Mouse (Mus musculus) midbrain, embryonic 14.5 days (tissue): ENCODE measurements around the gene Gm49373. TPM values are rescaled to one million over a fixed set of nuclear protein-coding genes. Genes with fewer than 3 reads are reported as not detected.

Experiments
- ATAC-seq: fragments of 200-750 bp; cut with Nextera tagmentation; 2 replicates; pipeline ENCODE4 v1.8.0; 2017; ENCODE audit warnings: moderate number of reproducible peaks, moderate library complexity; ENCODE audit not compliant: low FRiP score, low TSS enrichment
- DNase-seq: peaks from one replicate; pipeline ENCODE4 v3.0.0-alpha.2; 2015
- H3K27ac ChIP-seq: fragments of 300-500 bp; sonication (generic); replicated peaks from 2 replicates; pipeline ENCODE4 v1.5.1; 2014; ENCODE audit warnings: mild to moderate bottlenecking, low read depth, low read length, moderate library complexity
- H3K27me3 ChIP-seq: fragments of 300-500 bp; sonication (generic); 2 replicates; pipeline ENCODE4 v1.6.1; 2014; ENCODE audit warnings: low read length, control low read depth, mixed read lengths; ENCODE audit not compliant: control insufficient read depth, insufficient read depth
- H3K36me3 ChIP-seq: fragments of 300-500 bp; sonication (generic); 2 replicates; pipeline ENCODE4 v1.6.1; 2014; ENCODE audit warnings: low read length, control low read depth; ENCODE audit not compliant: control insufficient read depth, insufficient read depth
- H3K4me1 ChIP-seq: fragments of 300-500 bp; sonication (generic); 2 replicates; pipeline ENCODE4 v1.6.1; 2014; ENCODE audit warnings: mild to moderate bottlenecking, antibody characterized with exemption, low read length, control low read depth; ENCODE audit not compliant: control insufficient read depth, insufficient read depth
- H3K4me2 ChIP-seq: fragments of 300-500 bp; sonication (generic); 2 replicates; pipeline ENCODE4 v1.6.1; 2014; ENCODE audit warnings: mild to moderate bottlenecking, low read length, moderate library complexity
- H3K4me3 ChIP-seq: fragments of 300-500 bp; sonication (generic); replicated peaks from 2 replicates; pipeline ENCODE4 v1.5.1; 2014; ENCODE audit warnings: low read depth, low read length
- H3K9ac ChIP-seq: fragments of 300-500 bp; sonication (generic); replicated peaks from 2 replicates; pipeline ENCODE4 v1.6.1; 2014; ENCODE audit warnings: mild to moderate bottlenecking, low read length, moderate library complexity
- H3K9me3 ChIP-seq: fragments of 300-500 bp; sonication (generic); 2 replicates; pipeline ENCODE4 v1.6.1; 2016; ENCODE audit warnings: low read length, control low read depth, mixed read lengths; ENCODE audit not compliant: control insufficient read depth
- WGBS: fragments of 180-500 bp; shearing (Covaris S2); extraction: QIAGEN DNeasy Blood & Tissue Kit; methylation state at CpG from one replicate; pipeline ENCODE4 v1.1.7; 2014; 5-methylcytosine and 5-hydroxymethylcytosine counted together
- polyA plus RNA-seq: library from polyadenylated mRNA; unstranded; fragments of >200 nt; fragmentation: Nextera tagmentation; extraction: Ambion mirVana; gene quantifications from 2 replicates; pipeline ENCODE4 v1.2.1, GENCODE M21; 2014

The Gm49373 gene
- polyA plus RNA-seq: 1.3 and 2.6 TPM in 2 replicates

DNA sequence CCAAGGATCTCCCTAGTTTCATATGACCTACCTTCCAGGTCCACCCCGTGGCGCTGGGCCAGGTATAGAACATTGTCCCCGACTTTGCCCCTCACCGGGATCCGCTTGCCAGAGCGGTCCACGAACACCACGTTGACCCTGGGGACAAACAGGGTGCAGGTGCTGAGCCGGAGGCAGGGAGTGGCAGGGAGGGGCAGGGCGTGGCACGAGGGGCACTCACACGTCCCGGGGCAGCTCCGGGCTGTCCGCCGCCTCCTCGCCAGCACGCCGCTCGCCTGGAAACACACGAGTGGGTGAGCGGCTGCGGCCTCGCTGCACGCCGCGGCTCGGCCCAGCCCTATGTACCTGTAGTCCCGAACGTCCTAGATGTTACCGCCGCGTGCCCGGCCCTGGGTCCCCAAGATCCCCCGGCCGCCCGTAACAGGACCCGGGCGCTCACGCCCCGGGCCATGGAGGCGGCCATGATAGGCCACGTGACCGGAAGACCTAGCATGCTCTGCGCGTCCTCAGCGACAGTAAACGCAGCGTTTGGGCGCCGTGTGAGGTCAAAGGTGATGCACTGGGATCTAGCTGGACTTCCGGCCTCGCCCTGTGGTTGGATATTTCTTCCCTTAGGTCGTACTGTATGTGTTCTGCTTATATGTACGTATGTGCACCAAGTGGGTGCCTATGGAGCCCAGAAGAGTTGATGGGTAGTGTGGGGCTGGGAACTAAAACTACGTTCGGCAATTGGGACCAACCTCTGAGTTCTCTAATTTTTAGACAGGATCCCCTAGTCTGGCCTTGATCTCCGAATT is at the start of gene Gm49373, which contains the start of gene Fdx1l:
TSS of gene Gm49373 (minus strand) at position 53 of the 797 bp plus-strand sequence.
TSS of gene Fdx1l (minus strand) at position 571 of the 797 bp plus-strand sequence.
- Histone ChIP-seq H3K4me2 (peak within 1 kb of the TSS; percentile 93), H3K27ac (peak within 1 kb of the TSS; percentile 60), H3K4me3 (peak within 1 kb of the TSS; percentile 86), H3K36me3 (peaks cover 35% of the 10 kb centered on the region), H3K4me1 (peaks cover 8% of the 10 kb centered on the region; the same call in 1 of the 2 replicates), H3K9me3 (no peaks in the 10 kb centered on the region), H3K27me3 (no peaks in the 10 kb centered on the region), H3K9ac (peak within 1 kb of the TSS; percentile 85)
- ATAC-seq (peak; percentile 94), DNase-seq (peak; percentile 95)
- WGBS: 3% methylated on average over 58 of the region's 58 CpGs

DNA sequence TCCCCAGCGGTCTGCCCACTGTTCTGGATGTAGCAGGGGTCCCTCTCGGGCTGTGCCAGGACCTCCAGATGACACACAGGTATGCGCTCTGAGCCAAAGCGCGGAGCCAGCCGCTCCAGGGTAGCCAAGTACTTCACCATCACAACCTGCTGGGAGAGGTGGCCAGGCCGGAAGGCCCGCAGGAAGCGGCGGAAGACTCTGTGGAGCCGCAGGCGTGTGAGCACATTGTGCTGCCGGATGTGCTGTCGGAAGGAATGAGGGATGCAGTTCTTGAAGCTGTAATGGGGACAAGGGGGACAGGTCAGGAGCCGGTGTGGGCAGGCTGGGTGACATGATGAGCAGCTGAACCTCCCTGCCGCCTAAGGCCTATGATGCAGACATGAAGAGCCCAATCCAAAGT is 48.6 kb upstream of the Gm49373 start:
- Histone ChIP-seq H3K4me2 (no peak overlapping the region), H3K27me3 (no peaks in the 10 kb centered on the region), H3K4me3 (no peak overlapping the region), H3K9me3 (no peaks in the 10 kb centered on the region), H3K4me1 (no peaks in the 10 kb centered on the region), H3K36me3 (peaks cover 55% of the 10 kb centered on the region), H3K27ac (no peak overlapping the region), H3K9ac (no peak overlapping the region)
- no peak for ATAC-seq
- WGBS: 93% methylated on average over 16 of the region's 16 CpGs
- no peak for DNase-seq

DNA sequence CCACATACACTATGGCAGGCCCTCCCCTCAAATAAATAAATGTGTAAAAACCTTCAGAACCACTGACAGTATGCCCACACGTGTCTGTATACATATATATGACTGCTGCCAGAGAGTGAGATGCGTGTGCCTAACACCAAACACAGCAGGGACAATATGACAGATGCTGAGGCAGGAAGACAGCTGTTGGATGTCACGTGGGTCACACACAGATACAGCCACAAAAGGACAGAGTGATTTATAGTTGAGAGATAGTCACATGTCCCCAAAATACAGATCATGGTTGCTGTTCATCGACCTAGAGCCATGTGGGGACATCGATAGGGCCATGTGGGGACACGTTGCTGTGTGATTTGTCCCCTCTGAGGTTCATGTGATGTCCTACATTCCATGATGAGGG is 44.2 kb upstream of the Gm49373 start:
- no peaks in the 10 kb centered on the region for H3K4me1 ChIP-seq
- H3K4me2 ChIP-seq: no peak overlapping the region
- no peaks in the 10 kb centered on the region for H3K9me3 ChIP-seq
- 88% methylated on average over 6 of the region's 6 CpGs for WGBS
- H3K9ac ChIP-seq: no peak overlapping the region
- no peaks in the 10 kb centered on the region for H3K27me3 ChIP-seq
- H3K27ac ChIP-seq: no peak overlapping the region
- ATAC-seq (no peak), DNase-seq (no peak)
- peaks cover 22% of the 10 kb centered on the region for H3K36me3 ChIP-seq
- H3K4me3 ChIP-seq: no peak overlapping the region

DNA sequence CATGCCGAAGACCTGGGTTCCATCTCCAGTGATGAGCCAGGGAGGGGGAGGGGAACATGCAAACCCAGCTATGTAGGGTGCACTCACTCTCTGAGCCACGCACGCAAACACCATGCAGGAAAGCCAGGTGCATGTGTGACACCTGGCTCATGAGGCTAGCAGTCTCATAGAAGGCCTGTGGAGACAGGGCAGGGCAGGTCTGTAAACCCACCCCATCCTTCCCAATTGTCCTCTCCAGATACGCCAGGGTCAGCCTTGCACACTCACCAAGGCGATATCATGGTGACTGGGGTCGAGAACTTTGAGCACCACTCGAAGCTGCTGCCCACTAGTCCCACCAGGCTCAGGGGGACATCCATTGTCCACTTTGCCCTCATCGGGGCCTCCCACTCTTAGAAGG is 42.2 kb upstream of the Gm49373 start:
- H3K4me1 ChIP-seq: no peaks in the 10 kb centered on the region
- no peak for ATAC-seq
- no peak for DNase-seq
- H3K9me3 ChIP-seq: no peaks in the 10 kb centered on the region
- H3K4me3 ChIP-seq: no peak overlapping the region
- H3K27me3 ChIP-seq: no peaks in the 10 kb centered on the region
- peaks cover 7% of the 10 kb centered on the region for H3K36me3 ChIP-seq
- no peak overlapping the region for H3K4me2 ChIP-seq
- 94% methylated on average over 8 of the region's 8 CpGs for WGBS
- no peak overlapping the region for H3K9ac ChIP-seq
- H3K27ac ChIP-seq: no peak overlapping the region

DNA sequence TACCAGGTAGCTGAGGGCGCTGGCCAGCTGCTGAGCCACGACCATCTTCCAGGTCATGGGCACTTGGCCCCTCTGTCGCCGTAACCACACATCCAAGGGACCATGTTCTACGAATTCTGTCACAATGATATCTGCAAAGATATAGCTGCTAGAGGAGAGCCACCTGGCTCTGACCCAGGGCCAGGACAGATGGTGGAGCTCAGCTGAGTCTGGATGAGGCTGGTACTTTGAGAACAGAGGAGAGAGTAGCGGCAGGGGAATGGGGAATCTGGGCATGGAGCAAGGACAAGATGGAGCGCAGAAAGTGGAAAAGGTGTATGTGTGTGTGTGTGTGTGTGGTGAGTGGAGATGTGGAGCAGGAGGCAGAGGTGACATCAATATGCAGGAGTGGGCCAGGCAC is 41.3 kb upstream of the Gm49373 start:
- Histone ChIP-seq H3K9me3 (no peaks in the 10 kb centered on the region), H3K4me1 (no peaks in the 10 kb centered on the region), H3K36me3 (peaks cover 4% of the 10 kb centered on the region; the same call in 1 of the 2 replicates), H3K27ac (no peak overlapping the region), H3K9ac (no peak overlapping the region), H3K27me3 (no peaks in the 10 kb centered on the region), H3K4me3 (no peak overlapping the region), H3K4me2 (no peak overlapping the region)
- 88% methylated on average over 7 of the region's 7 CpGs for WGBS
- ATAC-seq (no peak), DNase-seq (no peak)

DNA sequence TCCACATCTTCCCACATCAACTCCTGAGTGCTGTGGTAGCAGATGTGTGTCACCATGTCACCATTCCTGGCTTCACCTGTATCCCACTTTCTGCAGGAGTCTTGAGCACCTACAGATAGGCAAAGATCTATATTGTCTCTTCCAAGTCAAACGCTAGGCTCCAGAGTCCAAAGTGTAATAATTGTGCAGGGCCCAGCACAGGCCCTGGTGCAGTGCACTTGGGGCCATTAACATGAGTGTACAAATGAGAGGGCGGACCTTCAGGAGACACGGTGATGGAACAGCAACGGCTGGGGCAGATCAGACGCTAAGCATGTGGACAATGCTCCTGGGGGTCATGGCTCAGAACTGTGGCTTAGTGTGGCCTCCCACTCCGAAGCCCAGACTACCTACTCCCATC is 40.9 kb upstream of the Gm49373 start:
- no peak for ATAC-seq
- Histone ChIP-seq H3K4me3 (no peak overlapping the region), H3K9ac (no peak overlapping the region), H3K36me3 (peaks cover 7% of the 10 kb centered on the region; the same call in 1 of the 2 replicates), H3K9me3 (no peaks in the 10 kb centered on the region), H3K4me1 (no peaks in the 10 kb centered on the region), H3K27me3 (no peaks in the 10 kb centered on the region), H3K4me2 (no peak overlapping the region), H3K27ac (no peak overlapping the region)
- 91% methylated on average over 6 of the region's 6 CpGs for WGBS
- no peak for DNase-seq

DNA sequence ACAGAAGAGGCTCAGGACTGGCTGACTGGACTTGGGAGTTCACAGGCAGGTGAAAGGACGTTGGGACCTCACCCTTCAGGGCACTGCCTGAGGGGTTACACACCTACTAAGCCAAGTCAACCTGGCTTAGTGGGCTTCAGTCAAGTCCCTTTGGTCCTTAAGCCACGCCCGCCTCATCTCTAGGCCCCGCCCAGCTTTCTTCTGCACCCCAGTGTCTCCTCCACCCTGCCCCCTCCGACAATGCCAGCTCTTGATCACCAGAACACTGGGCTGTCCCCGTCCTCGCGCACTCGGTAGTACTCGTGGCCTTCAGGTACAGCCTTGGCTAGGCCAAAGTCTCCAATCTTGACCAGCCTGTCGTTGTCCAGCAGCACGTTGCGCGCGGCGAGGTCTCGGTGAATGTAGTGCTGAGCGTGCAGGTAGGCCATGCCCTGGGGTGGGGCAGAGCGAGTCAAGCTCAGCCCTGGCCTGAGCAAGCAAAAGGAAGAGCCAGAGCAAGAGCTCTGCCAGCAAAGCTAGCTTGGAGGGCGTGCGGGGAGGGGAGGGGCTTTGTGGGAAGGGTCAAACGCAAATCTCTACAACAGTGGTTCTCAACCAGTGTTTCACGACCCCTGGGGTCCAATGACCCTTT is 34.8 kb upstream of the Gm49373 start:
- ATAC-seq: no peak
- Histone ChIP-seq H3K27me3 (no peaks in the 10 kb centered on the region), H3K36me3 (0 out of 2 replicates have a peak, but pooled peaks cover 10% of the 10 kb centered on the region), H3K9ac (no peak overlapping the region), H3K4me2 (no peak overlapping the region), H3K4me3 (no peak overlapping the region), H3K27ac (no peak overlapping the region), H3K9me3 (no peaks in the 10 kb centered on the region), H3K4me1 (no peaks in the 10 kb centered on the region)
- DNase-seq: no peak
- WGBS: 40% methylated on average over 23 of the region's 23 CpGs

DNA sequence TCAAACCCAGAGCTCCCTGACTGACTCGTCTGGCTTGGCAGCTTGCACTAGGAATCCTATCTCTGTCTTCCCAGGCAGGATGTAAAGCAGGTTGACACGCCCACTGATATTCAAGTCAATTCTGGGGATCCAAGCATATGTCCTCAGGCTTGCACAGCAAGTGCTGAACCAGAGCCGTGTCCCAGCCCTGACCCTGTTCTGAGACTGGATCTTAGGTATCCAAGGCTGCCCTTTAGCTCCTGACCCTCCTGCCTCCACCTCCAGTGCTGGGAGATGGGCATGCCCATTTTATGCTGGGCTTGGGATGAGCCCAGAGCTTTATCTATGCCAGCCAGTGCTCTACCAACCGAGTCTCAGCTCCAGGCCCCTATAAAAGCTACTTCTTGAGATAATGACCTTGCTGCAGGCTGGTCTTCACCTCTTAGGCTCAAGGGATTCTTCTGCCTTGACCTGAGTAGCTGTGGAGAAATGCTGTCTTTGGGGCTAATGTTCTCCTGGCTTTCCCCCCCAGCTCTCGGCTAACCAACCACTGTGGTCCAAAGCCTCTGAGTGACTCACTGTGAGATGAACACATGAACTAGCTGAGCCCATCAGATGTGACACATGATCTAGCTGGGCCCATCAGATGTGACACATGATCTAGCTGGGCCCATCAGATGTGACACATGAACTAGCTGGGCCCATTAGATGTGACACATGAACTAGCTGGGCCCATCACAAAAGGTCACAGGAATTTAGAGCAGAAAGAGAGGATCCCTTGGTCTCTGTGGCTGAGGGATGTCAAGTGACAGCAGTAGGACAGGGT is 33.1 kb upstream of the Gm49373 start:
- H3K27me3 ChIP-seq: no peaks in the 10 kb centered on the region
- no peak overlapping the region for H3K27ac ChIP-seq
- H3K4me3 ChIP-seq: no peak overlapping the region
- H3K9me3 ChIP-seq: no peaks in the 10 kb centered on the region
- ATAC-seq (no peak), DNase-seq (no peak)
- H3K4me1 ChIP-seq: no peaks in the 10 kb centered on the region
- 79% methylated on average over 5 of the region's 5 CpGs for WGBS
- no peak overlapping the region for H3K4me2 ChIP-seq
- 0 out of 2 replicates have a peak, but pooled peaks cover 10% of the 10 kb centered on the region for H3K36me3 ChIP-seq
- no peak overlapping the region for H3K9ac ChIP-seq
